Mouse (Mus musculus) gastrocnemius, postnatal 14 days (tissue): ENCODE measurements at regions not wholly inside any gene's neighbourhood (a gene's known extent, or its start where the extent isn't known, plus 50 kb on each side); places are given as distances from the start of the nearest gene placed in this dataset.

Source experiments
- DNase-seq: peaks from one replicate; pipeline ENCODE4 v3.0.0; 2021; ENCODE audit warnings: mixed read lengths
- intact Hi-C: fragments of 180-260 bp; cut with DNase I; formaldehyde crosslinking; loops from one replicate; pipeline ENCODE4 v1.15.1; 2025; ENCODE audit warnings: low total_unique reads

- intact Hi-C loops, result no loop called here
- DNase-seq, result no peak
These were observed 125.7 kb downstream of the Gm826 start for GRCm38 (mm10) chr2:160208295-160208694.

GRCm38 (mm10) chr2:160207226-160207625, 126.7 kb downstream of the Gm826 start:
- intact Hi-C loops, result no loop called here
- no peak for DNase-seq

GRCm38 (mm10) chr2:160192661-160193060, 141.3 kb downstream of the Gm826 start:
- intact Hi-C loops, result no loop called here
- no peak for DNase-seq

DNA sequence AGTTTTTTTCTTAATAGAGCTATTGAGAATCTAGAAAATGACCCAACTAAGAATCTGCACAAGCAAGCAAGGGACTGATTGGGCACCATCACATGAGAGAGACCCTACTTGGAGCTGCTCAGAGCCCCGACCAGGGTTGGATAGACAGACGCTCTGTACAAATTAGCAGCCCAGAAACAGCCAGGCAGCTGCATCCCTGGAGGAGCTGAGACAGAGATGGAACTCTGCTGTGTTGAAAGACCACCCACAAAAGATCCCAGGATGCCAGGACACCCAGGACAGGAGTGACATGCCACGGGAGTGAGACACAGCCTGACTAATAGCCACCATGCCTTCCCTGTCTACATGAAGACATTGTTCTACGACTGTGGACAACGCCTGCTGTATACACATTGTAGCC, 147.9 kb downstream of the Gm826 start:
- no peak for DNase-seq
- intact Hi-C loops, result no loop called here

DNA sequence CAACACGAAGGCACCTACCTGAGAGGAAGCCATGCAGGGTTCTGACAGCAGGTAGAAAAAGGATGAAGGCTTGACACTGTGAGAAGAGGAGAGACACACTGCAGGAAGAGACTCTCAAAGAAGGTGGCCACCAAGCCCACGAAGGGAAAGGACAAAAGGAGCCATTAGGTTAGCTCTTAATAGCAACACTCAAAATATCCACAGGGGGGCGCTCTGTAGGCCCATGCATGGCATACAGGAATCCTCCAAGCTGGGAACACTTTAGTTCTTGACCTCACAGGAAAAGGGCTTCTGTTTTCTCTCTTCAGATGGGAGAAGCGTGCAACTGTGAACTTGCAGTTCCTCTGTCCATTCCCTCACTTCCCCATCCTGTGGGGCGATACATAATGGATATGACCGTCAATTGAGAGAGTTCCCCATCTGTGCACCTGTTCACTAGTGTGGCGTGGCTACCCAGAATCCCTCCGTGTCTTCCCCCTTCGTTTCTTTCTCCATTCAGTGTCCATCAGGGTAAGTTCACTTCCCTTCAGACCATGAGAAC, 162.9 kb downstream of the Gm826 start:
- intact Hi-C loops, result no loop called here
- no peak for DNase-seq

DNA sequence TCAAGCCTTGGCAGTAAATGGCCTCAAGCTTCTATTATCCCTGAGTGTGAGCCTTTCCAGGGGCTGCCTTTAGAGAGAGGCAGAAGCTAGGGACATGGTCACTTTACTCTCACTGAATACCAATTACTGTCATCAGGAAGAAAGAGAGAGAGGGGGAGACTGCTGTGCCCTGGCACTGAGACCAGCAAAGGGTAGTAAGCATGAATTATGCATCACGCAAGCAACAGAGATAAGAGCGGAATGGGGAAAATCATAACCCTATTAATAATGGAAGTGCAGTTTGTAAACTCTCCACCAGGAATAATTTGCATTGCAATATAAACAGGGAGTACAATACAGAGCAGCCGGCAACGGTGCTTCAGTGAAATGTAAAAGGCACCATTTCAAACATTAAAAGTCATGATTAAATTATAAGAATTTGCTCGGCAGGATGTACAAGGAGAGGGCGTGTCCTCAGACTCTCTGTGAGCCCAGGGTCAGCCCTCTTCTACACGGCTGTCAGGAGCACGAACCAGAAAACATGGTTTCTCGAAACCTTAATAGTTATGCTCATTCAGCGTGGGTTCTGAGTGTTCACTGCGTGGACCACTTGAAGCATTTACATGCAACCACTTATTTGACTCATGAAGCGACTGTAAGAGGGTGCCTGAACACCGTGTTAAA, 175.2 kb downstream of the Gm826 start:
- no peak for DNase-seq
- intact Hi-C loops, result no loop called here

- DNase-seq, result no peak
- intact Hi-C loops, result no loop called here
These were observed 180.2 kb downstream of the Gm826 start for GRCm38 (mm10) chr2:160153781-160154180.

DNA sequence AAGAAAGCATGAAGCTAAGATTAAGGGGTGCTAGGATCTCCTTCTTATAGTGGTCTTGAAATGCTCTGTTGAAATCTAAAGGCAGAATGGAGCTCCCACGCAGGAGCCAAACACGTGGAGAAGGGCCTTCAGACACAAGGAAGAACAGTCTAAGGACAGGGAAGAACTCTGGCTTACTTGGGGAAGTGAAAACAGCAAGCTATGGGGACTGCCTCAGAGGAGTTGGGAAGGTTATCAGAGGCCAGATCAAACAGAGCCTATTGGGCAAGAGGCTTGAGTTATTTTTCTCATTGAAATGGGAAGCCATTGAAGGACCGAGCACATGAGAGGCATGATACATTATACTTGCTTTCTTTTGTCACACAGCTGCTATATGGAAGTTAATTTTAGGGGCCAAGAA, 181.9 kb downstream of the Gm826 start:
- intact Hi-C loops, result no loop called here
- no peak for DNase-seq

- no peak for DNase-seq
- intact Hi-C loops, result no loop called here
These were observed 185.0 kb downstream of the Gm826 start for GRCm38 (mm10) chr2:160148936-160149335.

DNA sequence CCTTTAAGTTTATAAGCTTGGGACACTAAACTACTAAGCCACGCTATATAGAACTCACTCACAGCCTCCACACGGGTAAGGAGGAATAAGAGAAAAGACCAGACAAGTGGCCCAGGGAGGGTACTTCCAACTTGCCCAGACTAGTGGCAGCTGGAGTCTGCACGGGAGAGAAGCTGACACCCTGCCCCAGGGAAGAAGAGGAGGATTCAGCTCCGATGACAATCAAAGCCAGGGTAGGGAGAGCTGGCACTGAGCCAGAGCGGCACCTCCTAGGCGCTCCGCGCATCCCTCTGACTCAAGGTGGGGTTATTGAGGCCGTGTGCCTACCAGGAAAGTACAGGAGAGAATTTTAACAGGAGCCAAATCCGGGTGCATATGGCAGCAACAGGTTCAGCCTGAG, 185.4 kb downstream of the Gm826 start:
- intact Hi-C loops, result no loop called here
- no peak for DNase-seq

DNA sequence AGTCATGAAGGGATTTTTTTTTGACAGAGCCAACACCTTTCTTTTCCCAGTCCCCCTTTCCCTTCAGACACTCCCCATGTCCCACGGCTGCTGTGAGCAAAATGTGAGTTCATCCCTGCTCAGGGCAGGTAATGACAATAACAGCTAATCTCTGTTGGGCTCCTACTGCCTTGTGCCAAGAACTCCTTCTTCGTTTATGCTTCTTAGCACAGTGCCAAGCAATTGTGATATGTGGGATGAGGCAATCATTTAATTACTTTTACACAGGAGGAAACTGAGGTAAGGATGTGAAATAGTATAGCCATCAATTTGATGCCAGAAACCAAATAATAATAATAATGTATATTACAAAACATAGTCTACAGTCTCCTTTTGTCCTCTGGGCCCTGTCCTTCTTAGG, 185.9 kb downstream of the Gm826 start:
- no peak for DNase-seq
- intact Hi-C loops, result no loop called here

DNA sequence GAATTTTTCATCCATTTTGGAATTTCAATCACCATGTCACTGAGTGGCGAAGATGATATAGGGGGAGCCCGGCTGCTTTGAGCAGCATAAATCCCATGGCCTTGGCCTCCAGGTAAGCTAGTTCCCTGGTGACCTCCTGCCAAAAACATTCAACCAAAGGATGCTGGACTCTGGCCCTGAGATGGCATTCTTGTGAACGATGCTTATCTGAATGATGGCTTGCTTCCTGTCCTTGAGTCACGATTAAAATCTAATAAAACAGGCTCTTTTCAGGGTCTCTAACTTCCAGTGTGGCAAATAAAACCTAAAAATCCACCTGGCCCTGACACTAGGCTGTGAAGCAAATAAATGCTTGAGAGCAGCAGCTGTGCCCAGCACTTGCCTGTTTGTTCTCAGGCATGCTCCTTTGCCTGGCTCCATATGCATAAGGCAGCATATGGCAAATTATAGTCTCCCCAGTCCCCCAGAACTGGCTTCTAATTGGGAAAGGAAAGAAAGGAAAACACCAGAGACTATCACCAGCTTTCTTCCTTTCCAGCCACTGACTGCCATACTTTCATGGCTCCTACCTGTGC, 193.7 kb downstream of the Gm826 start:
- intact Hi-C loops, result no loop called here
- DNase-seq, result no peak

GRCm38 (mm10) chr2:160138091-160138490, 195.9 kb downstream of the Gm826 start:
- intact Hi-C loops, result no loop called here
- no peak for DNase-seq

- intact Hi-C loops, result no loop called here
- DNase-seq, result no peak
These were observed 202.2 kb downstream of the Gm826 start for GRCm38 (mm10) chr2:160131797-160132196.

DNA sequence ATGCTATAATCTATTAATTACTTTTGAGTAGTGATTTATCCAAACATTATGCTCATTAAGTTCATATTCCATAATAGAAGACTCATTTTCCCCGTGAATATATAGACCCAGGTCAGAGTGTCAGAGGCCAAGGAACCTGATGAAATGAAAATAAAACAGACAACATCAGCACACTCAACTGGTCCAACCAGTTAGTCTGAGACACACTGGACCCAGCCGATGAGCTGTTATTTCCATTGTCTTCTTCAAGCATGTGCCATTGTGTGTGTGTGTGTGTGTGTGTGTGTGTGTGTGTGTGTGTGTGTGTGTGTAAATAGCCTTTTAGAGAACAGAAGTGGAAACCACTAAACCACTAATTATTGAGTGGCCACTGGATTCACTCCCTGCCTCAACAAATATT, 202.6 kb downstream of the Gm826 start:
- intact Hi-C loops, result no loop called here
- DNase-seq, result no peak

DNA sequence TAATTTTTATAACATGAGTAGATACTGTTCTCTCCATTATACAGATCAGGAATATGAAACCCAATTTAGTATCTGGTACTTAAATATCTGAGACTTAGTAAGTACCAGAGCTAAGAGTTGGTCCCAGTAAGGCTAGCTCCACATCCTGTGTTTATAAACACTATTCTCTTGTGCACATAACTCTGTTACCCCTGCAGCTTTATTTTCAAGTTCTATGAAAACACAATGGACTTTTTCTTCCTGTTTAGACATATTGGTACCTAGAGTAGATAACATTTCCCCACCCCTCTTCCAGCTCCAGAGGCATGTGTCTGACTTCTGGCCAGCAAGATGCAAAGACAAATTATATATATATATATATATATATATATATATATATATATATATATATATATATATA, 216.8 kb downstream of the Gm826 start:
- intact Hi-C loops, result no loop called here
- DNase-seq, result no peak

DNA sequence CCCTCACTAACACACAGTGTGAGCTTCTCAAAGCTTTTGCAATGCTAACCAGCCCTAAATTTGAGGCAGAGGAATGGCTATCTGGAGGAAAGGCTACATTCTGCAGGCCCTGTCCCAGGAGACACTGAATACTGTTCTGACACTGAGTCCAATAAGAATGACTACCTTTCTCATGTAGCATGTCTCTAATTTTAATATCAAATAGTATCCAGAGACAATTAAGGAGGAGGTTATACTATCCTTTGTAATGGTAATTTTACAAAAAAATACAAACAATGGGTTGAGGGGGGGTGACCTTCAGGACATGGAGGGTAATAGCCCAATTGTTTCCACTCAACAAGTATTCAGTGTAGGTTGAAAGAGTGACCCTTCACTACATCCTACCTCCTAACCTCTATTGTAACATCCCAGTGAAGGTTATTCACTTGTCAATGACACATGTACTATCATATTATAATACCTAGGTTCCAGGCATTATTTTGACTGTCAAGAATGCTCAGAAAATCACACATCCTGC, 222.7 kb downstream of the Gm826 start:
- intact Hi-C loops, result no loop called here
- DNase-seq, result no peak

- intact Hi-C loops, result no loop called here
- DNase-seq, result no peak
These were observed 240.9 kb downstream of the Gm826 start for GRCm38 (mm10) chr2:160093078-160093477.

GRCm38 (mm10) chr2:160085999-160086398, 248.0 kb downstream of the Gm826 start:
- DNase-seq, result no peak
- intact Hi-C loops, result no loop called here

DNA sequence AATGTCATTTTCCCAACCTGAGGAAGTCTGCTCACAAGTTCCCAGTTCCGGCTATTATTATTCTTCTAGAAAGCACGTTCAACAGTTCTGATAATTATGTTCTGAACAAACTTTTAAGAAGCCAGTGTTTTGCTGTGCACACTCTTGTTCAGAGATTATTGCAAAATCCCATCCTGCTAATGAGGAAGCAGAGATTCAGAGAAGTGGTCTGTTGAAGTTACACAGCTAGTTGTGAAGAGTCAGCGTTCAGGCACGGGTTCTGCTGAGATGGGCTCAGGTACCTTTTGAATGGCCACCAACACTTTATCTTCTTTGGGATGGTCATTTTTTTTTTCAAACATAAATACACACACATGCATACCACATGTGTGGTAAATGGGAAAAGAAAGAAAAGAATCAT, 250.3 kb downstream of the Gm826 start:
- DNase-seq, result no peak
- intact Hi-C loops, result no loop called here

DNA sequence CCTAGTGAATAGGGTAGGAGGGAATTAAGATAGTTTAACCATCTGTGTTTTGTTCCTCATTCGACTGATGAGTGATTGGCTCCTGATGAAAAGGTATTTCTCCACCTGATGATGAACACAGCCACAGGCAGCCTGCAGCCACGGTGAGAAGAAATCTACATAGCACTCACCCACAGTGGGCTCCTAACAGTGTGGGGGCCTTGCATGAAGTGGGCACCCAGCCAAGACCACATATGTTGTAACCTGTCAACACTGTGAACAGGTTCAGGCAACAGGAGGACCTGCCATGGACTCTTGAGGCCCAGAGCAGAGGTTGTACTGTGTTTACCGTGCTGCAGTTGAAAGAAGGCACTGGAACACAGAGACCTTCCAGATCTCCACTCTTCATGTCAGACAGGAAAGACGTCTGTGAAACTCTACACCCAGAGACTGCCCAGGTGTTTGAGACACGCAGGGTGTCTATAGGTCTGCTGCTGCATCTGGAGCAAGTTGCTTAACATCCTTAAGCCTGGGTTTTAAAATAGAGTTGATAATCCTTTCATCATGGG, 251.8 kb downstream of the Gm826 start:
- intact Hi-C loops, result no loop called here
- DNase-seq, result no peak
